Mouse (Mus musculus): Measurements from ENCODE around the gene Smtnl1. TPM values are rescaled to one million over a fixed set of nuclear protein-coding genes. Genes with fewer than 3 reads are reported as not detected.
"Not testable (repeated sequence)": the region's sequence is repeated elsewhere in the genome, so short reads cannot be mapped to it uniquely, and the experiment has no call there.

Gene Smtnl1
- total RNA-seq, 2 experiments from 2014 or later: 95.9 to 120 TPM

- intact Hi-C loops (cut with DNase I; ENCODE audit: low total_unique reads): not testable (repeated sequence)
Measured at GRCm38 (mm10) chr2:84801223-84801622, 21.2 kb downstream of the Smtnl1 start.

GRCm38 (mm10) chr2:84800304-84800703, 22.1 kb downstream of the Smtnl1 start:
- intact Hi-C loops (cut with DNase I; ENCODE audit: low total_unique reads): no loop called here
- no peak for DNase-seq

More at GRCm38 (mm10) chr2:84801223-84801622, 21.2 kb downstream of the Smtnl1 start:
- not testable (repeated sequence) for DNase-seq

- intact Hi-C loops (cut with DNase I; ENCODE audit: low total_unique reads): loop anchor here (5.0 kb wide), 1 partner anchor 57 kb away; the partner anchor contains the start of gene Gm19426
- peak; percentile 52 for DNase-seq
Measured at GRCm38 (mm10) chr2:84799041-84799561, 23.4 kb downstream of the Smtnl1 start.

- intact Hi-C loops (cut with DNase I; ENCODE audit: low total_unique reads): loop anchor here (5.0 kb wide), 1 partner anchor 56 kb away; the partner anchor contains the start of gene Gm19426
- DNase-seq: peak; percentile 71
Measured at GRCm38 (mm10) chr2:84798493-84798921, 23.9 kb downstream of the Smtnl1 start, which contains the start of gene Ube2l6. Ube2l6 (plus strand) TSS chr2:84798828.

GRCm38 (mm10) chr2:84797833-84798492, 24.5 kb downstream of the Smtnl1 start:
- peak; percentile 73 for DNase-seq
- intact Hi-C loops (cut with DNase I; ENCODE audit: low total_unique reads): loop anchor here (5.0 kb wide), 1 partner anchor 56 kb away; the partner anchor contains the start of gene Gm19426

- no peak for DNase-seq
- intact Hi-C loops (cut with DNase I; ENCODE audit: low total_unique reads): no loop called here
Measured at GRCm38 (mm10) chr2:84793871-84794270, 28.6 kb downstream of the Smtnl1 start.

- intact Hi-C loops (cut with DNase I; ENCODE audit: low total_unique reads): no loop called here
- DNase-seq: no peak
Measured at GRCm38 (mm10) chr2:84793154-84793553, 29.3 kb downstream of the Smtnl1 start.

GRCm38 (mm10) chr2:84792516-84792915, 29.9 kb downstream of the Smtnl1 start:
- intact Hi-C loops (cut with DNase I; ENCODE audit: low total_unique reads): no loop called here

GRCm38 (mm10) chr2:84790418-84790817, 32.0 kb downstream of the Smtnl1 start:
- no peak for DNase-seq

More at GRCm38 (mm10) chr2:84792516-84792915, 29.9 kb downstream of the Smtnl1 start:
- no peak for DNase-seq

GRCm38 (mm10) chr2:84788316-84788715, 34.1 kb downstream of the Smtnl1 start:
- intact Hi-C loops (cut with DNase I; ENCODE audit: low total_unique reads): no loop called here
- no peak for DNase-seq

More at GRCm38 (mm10) chr2:84790418-84790817, 32.0 kb downstream of the Smtnl1 start:
- intact Hi-C loops (cut with DNase I; ENCODE audit: low total_unique reads): no loop called here

- DNase-seq: no peak
- intact Hi-C loops (cut with DNase I; ENCODE audit: low total_unique reads): no loop called here
Measured at GRCm38 (mm10) chr2:84783840-84784566, 38.4 kb downstream of the Smtnl1 start.

- intact Hi-C loops (cut with DNase I; ENCODE audit: low total_unique reads): no loop called here
- DNase-seq: no peak
Measured at GRCm38 (mm10) chr2:84783315-84783714, 39.1 kb downstream of the Smtnl1 start.

GRCm38 (mm10) chr2:84779210-84779609, 43.2 kb downstream of the Smtnl1 start:
- no peak for DNase-seq
- intact Hi-C loops (cut with DNase I; ENCODE audit: low total_unique reads): no loop called here

- intact Hi-C loops (cut with DNase I; ENCODE audit: low total_unique reads): no loop called here
- DNase-seq: no peak
Measured at GRCm38 (mm10) chr2:84777706-84778105, 44.7 kb downstream of the Smtnl1 start.

- DNase-seq: peak; percentile 47
- intact Hi-C loops (cut with DNase I; ENCODE audit: low total_unique reads): no loop called here
Measured at GRCm38 (mm10) chr2:84775665-84776064, 46.8 kb downstream of the Smtnl1 start.

GRCm38 (mm10) chr2:84775241-84775640, 47.2 kb downstream of the Smtnl1 start, which contains the start of gene Serping1:
Serping1 (minus strand) TSS chr2:84775444.
- intact Hi-C loops (cut with DNase I; ENCODE audit: low total_unique reads): no loop called here
- no peak for DNase-seq

- DNase-seq: peak; percentile 85
- intact Hi-C loops (cut with DNase I; ENCODE audit: low total_unique reads): no loop called here
Measured at GRCm38 (mm10) chr2:84774751-84775150, 47.7 kb downstream of the Smtnl1 start.

GRCm38 (mm10) chr2:84773195-84773594, 49.3 kb downstream of the Smtnl1 start:
- no peak for DNase-seq
- intact Hi-C loops (cut with DNase I; ENCODE audit: low total_unique reads): no loop called here

GRCm38 (mm10) chr2:84772454-84772853, 50.0 kb downstream of the Smtnl1 start:
- no peak for DNase-seq

GRCm38 (mm10) chr2:84770501-84770900, 52.0 kb downstream of the Smtnl1 start:
- intact Hi-C loops (cut with DNase I; ENCODE audit: low total_unique reads): no loop called here
- DNase-seq: peak; percentile 53

More at GRCm38 (mm10) chr2:84772454-84772853, 50.0 kb downstream of the Smtnl1 start:
- intact Hi-C loops (cut with DNase I; ENCODE audit: low total_unique reads): no loop called here

Measured in gastrocnemius, postnatal 14 days (tissue).